Mouse (Mus musculus) neural tube, embryonic 15.5 days (tissue): ENCODE measurements around the gene Plpp2. TPM values are rescaled to one million over a fixed set of nuclear protein-coding genes. Genes with fewer than 3 reads are reported as not detected.

ENCODE experiments used
- ATAC-seq: fragments of 200-750 bp; cut with Nextera tagmentation; 2 replicates; pipeline ENCODE4 v1.8.0; 2017; ENCODE audit warnings: mild to moderate bottlenecking, moderate TSS enrichment, moderate library complexity; ENCODE audit not compliant: low FRiP score
- H3K27ac ChIP-seq: fragments of 300-500 bp; sonication (generic); replicated peaks from 2 replicates; pipeline ENCODE4 v1.5.1; 2015; ENCODE audit warnings: mild to moderate bottlenecking, inconsistent platforms
- H3K27me3 ChIP-seq: fragments of 300-500 bp; sonication (generic); replicated peaks from 2 replicates; pipeline ENCODE4 v1.6.1; 2015; ENCODE audit warnings: inconsistent platforms
- H3K36me3 ChIP-seq: fragments of 300-500 bp; sonication (generic); 2 replicates; pipeline ENCODE4 v1.6.1; 2015; ENCODE audit warnings: inconsistent platforms
- H3K4me1 ChIP-seq: fragments of 300-500 bp; sonication (generic); 2 replicates; pipeline ENCODE4 v1.6.1; 2015; ENCODE audit warnings: inconsistent platforms
- H3K4me2 ChIP-seq: fragments of 300-500 bp; sonication (generic); 2 replicates; pipeline ENCODE4 v1.6.1; 2015; ENCODE audit warnings: inconsistent platforms, mild to moderate bottlenecking, moderate library complexity
- H3K4me3 ChIP-seq: fragments of 300-500 bp; sonication (generic); replicated peaks from 2 replicates; pipeline ENCODE4 v1.5.1; 2015; ENCODE audit warnings: mild to moderate bottlenecking, inconsistent platforms
- H3K9ac ChIP-seq: fragments of 300-500 bp; sonication (generic); replicated peaks from 2 replicates; pipeline ENCODE4 v1.6.1; 2015; ENCODE audit warnings: mild to moderate bottlenecking, inconsistent platforms
- H3K9me3 ChIP-seq: fragments of 300-500 bp; sonication (generic); replicated peaks from 2 replicates; pipeline ENCODE4 v1.6.1; 2016; ENCODE audit warnings: inconsistent platforms
- WGBS: fragments of 180-500 bp; shearing (Covaris S2); methylation state at CpG from one replicate; pipeline ENCODE4 v1.1.7; 2015; ENCODE audit warnings: mixed read lengths; 5-methylcytosine and 5-hydroxymethylcytosine counted together
- polyA plus RNA-seq: library from polyadenylated mRNA; unstranded; fragments of >200 nt; fragmentation: Nextera tagmentation; extraction: Ambion mirVana; gene quantifications from 2 replicates; pipeline ENCODE4 v1.2.1, GENCODE M21; 2015

Gene Plpp2
- polyA plus RNA-seq, 1 experiment from 2014 or later = 23.7 TPM

GRCm38 (mm10) chr10:79548971-79549723, 15.6 kb upstream of the Plpp2 start:
- peaks cover 62% of the 10 kb centered on the region for H3K36me3 ChIP-seq
- no peak overlapping the region for H3K4me3 ChIP-seq
- ATAC-seq = no peak
- no peak overlapping the region for H3K4me2 ChIP-seq
- H3K27me3 ChIP-seq = no peaks in the 10 kb centered on the region
- H3K4me1 ChIP-seq = peaks cover 22% of the 10 kb centered on the region
- no peaks in the 10 kb centered on the region for H3K9me3 ChIP-seq
- no peak overlapping the region for H3K9ac ChIP-seq
- 96% methylated on average over 18 of the region's 18 CpGs for WGBS
- H3K27ac ChIP-seq = no peak overlapping the region

DNA sequence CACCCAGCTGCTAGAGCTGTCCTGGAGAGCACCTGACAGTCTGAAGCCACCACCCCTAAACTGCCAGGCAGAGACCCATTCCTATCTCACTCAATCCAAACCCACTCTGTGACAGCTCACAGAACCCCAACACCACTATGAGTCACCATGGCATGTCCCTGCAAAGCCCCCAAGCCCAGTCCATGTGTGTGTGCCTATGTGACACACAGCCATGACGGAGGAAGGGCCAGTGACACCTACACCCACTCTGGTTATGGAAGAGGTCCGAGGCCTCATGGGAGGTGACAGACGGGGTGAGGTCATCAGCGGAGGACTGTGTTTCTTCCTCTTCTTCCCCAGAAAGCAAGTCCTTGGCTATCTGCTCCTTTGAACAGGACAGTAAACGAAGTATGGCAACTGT, 14.9 kb upstream of the Plpp2 start:
- no peaks in the 10 kb centered on the region for H3K9me3 ChIP-seq
- H3K36me3 ChIP-seq = peaks cover 68% of the 10 kb centered on the region

DNA sequence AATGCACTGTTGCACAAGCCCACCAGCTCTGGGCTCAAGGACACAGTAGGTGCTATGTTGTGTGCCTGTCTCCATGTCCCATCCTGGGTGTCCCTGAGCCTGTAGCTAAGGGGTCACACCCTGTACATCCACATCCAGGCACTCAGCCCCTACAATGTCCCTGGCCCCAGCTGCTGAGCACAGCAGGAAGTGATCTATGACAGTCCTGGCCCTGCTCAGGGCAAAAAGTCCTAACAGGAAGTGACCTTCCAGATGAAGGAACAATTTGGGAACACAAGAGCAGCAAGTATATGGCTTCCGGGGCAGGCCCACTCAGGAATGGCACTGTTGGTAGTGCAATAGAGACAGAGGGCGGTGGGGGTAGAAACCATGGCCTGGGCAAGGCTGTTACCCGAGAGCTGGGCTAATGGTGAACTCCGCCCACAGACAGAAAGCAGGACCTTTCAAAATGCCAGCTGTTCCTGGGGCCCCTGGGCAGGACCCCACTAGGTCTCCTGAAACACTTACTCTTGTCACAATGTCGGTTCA, 13.6 kb upstream of the Plpp2 start:
- WGBS = 84% methylated on average over 5 of the region's 5 CpGs
- ATAC-seq = no peak

More for the DNA sequence above, 14.9 kb upstream of the Plpp2 start:
- H3K27ac ChIP-seq = no peak overlapping the region
- H3K4me1 ChIP-seq = peaks cover 16% of the 10 kb centered on the region
- no peak overlapping the region for H3K9ac ChIP-seq
- H3K4me2 ChIP-seq = no peak overlapping the region
- ATAC-seq = no peak
- 97% methylated on average over 5 of the region's 5 CpGs for WGBS
- H3K27me3 ChIP-seq = no peaks in the 10 kb centered on the region
- no peak overlapping the region for H3K4me3 ChIP-seq

DNA sequence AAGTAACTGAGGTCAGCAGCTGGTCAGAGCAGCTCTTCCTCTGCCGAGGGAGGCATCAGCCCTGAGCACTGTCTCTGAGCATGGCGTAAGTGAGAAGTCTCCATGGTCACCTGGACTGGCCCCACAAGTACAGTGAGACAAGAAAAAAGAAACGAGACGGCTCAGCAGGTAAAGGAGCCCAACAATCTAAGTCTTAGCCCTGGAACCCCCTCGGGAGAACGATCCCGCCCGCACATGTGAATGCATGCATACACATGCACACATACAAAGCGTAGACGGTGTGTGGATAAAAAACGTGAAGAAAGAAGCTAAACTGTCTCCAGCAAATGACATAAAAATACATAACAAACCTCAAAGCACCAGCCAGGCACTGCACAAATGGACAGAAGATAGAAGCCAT, 12.9 kb upstream of the Plpp2 start:
- H3K9ac ChIP-seq = no peak overlapping the region
- H3K36me3 ChIP-seq = peaks cover 89% of the 10 kb centered on the region
- ATAC-seq = no peak
- no peak overlapping the region for H3K4me3 ChIP-seq
- no peaks in the 10 kb centered on the region for H3K9me3 ChIP-seq
- no peaks in the 10 kb centered on the region; the same call in 1 of the 2 replicates for H3K4me1 ChIP-seq
- no peak overlapping the region for H3K27ac ChIP-seq
- H3K27me3 ChIP-seq = no peaks in the 10 kb centered on the region
- no peak overlapping the region for H3K4me2 ChIP-seq
- WGBS = 96% methylated on average over 11 of the region's 11 CpGs

More for the DNA sequence above, 13.6 kb upstream of the Plpp2 start:
- H3K4me2 ChIP-seq = no peak overlapping the region
- H3K27ac ChIP-seq = no peak overlapping the region
- no peak overlapping the region for H3K4me3 ChIP-seq
- H3K36me3 ChIP-seq = peaks cover 82% of the 10 kb centered on the region
- H3K27me3 ChIP-seq = no peaks in the 10 kb centered on the region
- no peak overlapping the region for H3K9ac ChIP-seq
- H3K4me1 ChIP-seq = peaks cover 3% of the 10 kb centered on the region; the same call in 1 of the 2 replicates
- H3K9me3 ChIP-seq = no peaks in the 10 kb centered on the region

- no peak for ATAC-seq
- H3K36me3 ChIP-seq = peaks cover 95% of the 10 kb centered on the region
- H3K27me3 ChIP-seq = no peaks in the 10 kb centered on the region
- H3K4me2 ChIP-seq = no peak overlapping the region
- H3K4me1 ChIP-seq = no peaks in the 10 kb centered on the region
- no peaks in the 10 kb centered on the region for H3K9me3 ChIP-seq
- H3K27ac ChIP-seq = no peak overlapping the region
- WGBS = 91% methylated on average over 12 of the region's 12 CpGs
- no peak overlapping the region for H3K9ac ChIP-seq
- no peak overlapping the region for H3K4me3 ChIP-seq
Observed at GRCm38 (mm10) chr10:79545891-79546290, 12.3 kb upstream of the Plpp2 start.

- Histone ChIP-seq H3K36me3 (peaks cover 100% of the 10 kb centered on the region), H3K4me1 (no peaks in the 10 kb centered on the region), H3K9me3 (no peaks in the 10 kb centered on the region), H3K4me3 (no peak overlapping the region), H3K9ac (no peak overlapping the region), H3K27ac (no peak overlapping the region), H3K4me2 (no peak overlapping the region), H3K27me3 (no peaks in the 10 kb centered on the region)
- WGBS = 94% methylated on average over 5 of the region's 5 CpGs
- ATAC-seq = no peak
Observed at GRCm38 (mm10) chr10:79544631-79545030, 11.0 kb upstream of the Plpp2 start.

GRCm38 (mm10) chr10:79543884-79544597, 10.4 kb upstream of the Plpp2 start:
- no peak overlapping the region for H3K4me2 ChIP-seq
- H3K36me3 ChIP-seq = peaks cover 99% of the 10 kb centered on the region
- no peak overlapping the region for H3K4me3 ChIP-seq
- no peak for ATAC-seq
- WGBS = 90% methylated on average over 9 of the region's 9 CpGs
- no peaks in the 10 kb centered on the region for H3K4me1 ChIP-seq
- H3K27me3 ChIP-seq = no peaks in the 10 kb centered on the region
- H3K9ac ChIP-seq = no peak overlapping the region
- no peak overlapping the region for H3K27ac ChIP-seq
- H3K9me3 ChIP-seq = no peaks in the 10 kb centered on the region

DNA sequence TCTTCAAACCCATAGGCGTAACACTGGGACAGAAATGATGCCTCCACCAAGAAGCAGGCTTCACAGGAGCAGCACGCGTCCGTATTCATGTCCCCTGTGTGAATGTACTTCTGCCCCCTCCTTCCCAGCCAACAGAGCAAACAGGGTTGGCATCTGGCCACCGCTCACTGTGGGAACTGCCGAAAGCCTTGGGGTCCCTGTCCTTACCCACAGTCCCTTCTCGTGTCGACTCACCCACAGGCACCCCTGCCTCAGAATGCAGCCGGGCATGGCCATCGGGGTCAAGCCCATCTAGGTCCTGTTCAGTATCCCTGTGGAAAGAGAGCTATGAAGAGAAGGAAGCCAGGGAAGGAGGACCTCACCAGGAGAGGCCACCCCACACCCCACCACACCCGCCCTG, 8.6 kb upstream of the Plpp2 start:
- no peak for ATAC-seq
- 90% methylated on average over 11 of the region's 11 CpGs for WGBS

GRCm38 (mm10) chr10:79541522-79541921, 7.9 kb upstream of the Plpp2 start:
- H3K9me3 ChIP-seq = no peaks in the 10 kb centered on the region
- peaks cover 79% of the 10 kb centered on the region for H3K36me3 ChIP-seq
- H3K9ac ChIP-seq = no peak overlapping the region
- 79% methylated on average over 15 of the region's 15 CpGs for WGBS
- no peaks in the 10 kb centered on the region for H3K4me1 ChIP-seq
- no peak overlapping the region for H3K4me3 ChIP-seq
- H3K27ac ChIP-seq = no peak overlapping the region
- H3K4me2 ChIP-seq = no peak overlapping the region
- ATAC-seq = no peak
- H3K27me3 ChIP-seq = no peaks in the 10 kb centered on the region

More for the DNA sequence above, 8.6 kb upstream of the Plpp2 start:
- Histone ChIP-seq H3K4me1 (no peaks in the 10 kb centered on the region), H3K4me2 (no peak overlapping the region), H3K9me3 (no peaks in the 10 kb centered on the region), H3K27me3 (no peaks in the 10 kb centered on the region), H3K9ac (no peak overlapping the region), H3K36me3 (peaks cover 85% of the 10 kb centered on the region), H3K27ac (no peak overlapping the region), H3K4me3 (no peak overlapping the region)

DNA sequence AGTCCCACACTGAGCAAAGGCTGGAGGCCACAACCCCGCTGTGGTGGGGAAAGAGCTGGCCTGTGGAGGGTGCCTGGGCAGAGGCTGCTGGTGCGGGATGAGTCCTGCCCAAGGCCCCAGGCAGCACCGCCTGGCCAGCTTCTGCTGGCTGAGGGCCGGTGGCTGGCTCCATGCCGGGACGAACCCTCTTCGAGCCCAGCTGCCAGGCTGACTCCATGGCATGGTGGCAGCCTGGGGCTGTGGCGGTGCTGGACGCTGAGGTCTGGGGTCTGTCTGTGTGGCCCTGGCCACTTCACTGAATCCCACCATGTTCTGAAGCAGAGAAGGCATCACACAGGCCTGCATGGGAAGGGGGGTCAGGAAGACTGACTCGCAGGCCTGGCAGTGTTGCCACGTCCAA, 7.2 kb upstream of the Plpp2 start:
- Histone ChIP-seq H3K9me3 (no peaks in the 10 kb centered on the region), H3K4me2 (no peak overlapping the region), H3K9ac (no peak overlapping the region), H3K4me1 (no peaks in the 10 kb centered on the region), H3K4me3 (no peak overlapping the region), H3K36me3 (peaks cover 71% of the 10 kb centered on the region), H3K27me3 (no peaks in the 10 kb centered on the region), H3K27ac (no peak overlapping the region)
- WGBS = 95% methylated on average over 11 of the region's 11 CpGs
- ATAC-seq = no peak

DNA sequence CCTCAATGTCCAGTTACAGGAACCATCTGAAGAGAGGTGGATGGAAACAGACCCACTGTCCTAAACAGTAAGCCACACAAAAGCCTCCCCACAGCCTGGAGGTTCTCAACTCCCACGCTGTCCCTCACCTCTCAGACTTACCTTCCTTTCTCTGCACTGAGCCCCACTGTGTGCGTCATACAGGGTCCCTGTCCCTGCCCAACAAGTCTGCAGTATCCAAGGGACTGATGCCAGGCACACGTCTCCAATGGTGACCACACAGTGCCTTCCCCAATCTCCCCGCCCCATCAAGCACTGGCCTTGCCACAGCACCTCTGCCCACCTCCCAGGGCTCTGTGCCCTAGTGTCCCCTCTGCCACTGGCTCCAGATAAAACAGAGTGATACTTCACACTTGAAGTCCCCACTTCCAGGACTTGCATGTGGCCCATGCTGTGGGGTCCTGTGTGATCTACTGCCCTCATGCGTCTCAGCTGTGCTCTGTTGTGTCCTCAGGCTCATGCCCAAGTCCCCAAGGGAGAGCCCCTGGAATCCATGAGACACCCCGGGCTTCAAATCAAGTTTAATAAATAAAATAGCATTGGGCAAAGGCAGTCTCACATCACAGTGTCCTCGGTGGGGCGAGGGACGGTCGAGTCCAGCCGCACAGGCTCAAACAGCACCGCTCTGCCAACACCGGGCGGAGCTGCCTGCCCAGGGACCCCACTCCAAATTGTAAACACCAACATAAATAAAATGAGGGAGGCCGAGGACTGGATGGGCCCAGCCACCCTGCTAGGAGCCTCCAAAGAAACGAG, 6.3 kb upstream of the Plpp2 start:
- WGBS = 95% methylated on average over 16 of the region's 16 CpGs
- Histone ChIP-seq H3K4me1 (no peaks in the 10 kb centered on the region), H3K4me3 (no peak overlapping the region), H3K4me2 (no peak overlapping the region), H3K27me3 (no peaks in the 10 kb centered on the region), H3K36me3 (peaks cover 62% of the 10 kb centered on the region), H3K9ac (no peak overlapping the region), H3K9me3 (no peaks in the 10 kb centered on the region), H3K27ac (no peak overlapping the region)
- ATAC-seq = no peak
